Mouse (Mus musculus) olfactory bulb, adult 2 months (tissue): ENCODE data around the gene Galnt7.

Source experiments
- CTCF ChIP-seq: fragments of 200-500 bp; IDR thresholded peaks from 2 replicates; pipeline ENCODE4 v1.5.1; 2012; ENCODE audit warnings: low read depth, mild to moderate bottlenecking, low read length, moderate library complexity; ENCODE audit not compliant: insufficient read depth
- POLR2A ChIP-seq: fragments of 200-500 bp; IDR thresholded peaks from 2 replicates; pipeline ENCODE4 v1.6.1; 2012; ENCODE audit warnings: mild to moderate bottlenecking, low read depth, low read length, moderate library complexity; ENCODE audit not compliant: insufficient read depth

DNA sequence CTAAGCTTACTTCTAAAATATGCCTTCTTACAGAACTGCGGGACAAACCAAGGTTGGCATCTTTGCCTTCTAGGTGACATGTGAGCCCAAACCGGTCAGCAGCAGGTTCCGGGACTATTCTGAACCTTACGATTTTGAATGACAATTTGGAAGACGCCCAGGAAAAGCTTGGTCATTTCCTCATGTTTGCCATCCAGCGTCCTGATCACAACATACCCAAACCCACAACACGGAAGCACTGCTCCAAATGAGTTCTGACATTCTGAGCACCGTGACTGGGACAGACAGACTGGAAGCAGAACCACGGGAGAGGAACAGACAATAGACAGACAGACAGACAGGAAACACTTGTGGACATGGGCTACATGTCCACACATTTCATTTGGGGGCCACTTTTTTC is 111.4 kb downstream of the Galnt7 start:
- TF ChIP-seq CTCF (no peak), POLR2A (no peak)
